Mouse (Mus musculus) G1E (cell line): ENCODE measurements at regions not wholly inside any gene's neighbourhood (a gene's known extent, or its start where the extent isn't known, plus 50 kb on each side); places are given as distances from the start of the nearest gene placed in this dataset.
A peak's percentile ranks its signal among the peaks of the same experiment; 100 is the strongest.

Source experiments
- ATAC-seq: 2 replicates; pipeline ENCODE4 v1.8.0; 2016; ENCODE audit warnings: mild to moderate bottlenecking; ENCODE audit not compliant: insufficient number of reproducible peaks, poor library complexity, low FRiP score, severe bottlenecking; ENCODE audit errors: extremely low read depth
- DNase-seq: peaks from one replicate; pipeline ENCODE4 v3.0.0; 2012; ENCODE audit warnings: low spot score
- H3K27me3 ChIP-seq: 2 replicates; pipeline ENCODE4 v1.6.1; 2012; ENCODE audit warnings: mild to moderate bottlenecking, low read length, inconsistent platforms; ENCODE audit not compliant: insufficient read depth
- H3K36me3 ChIP-seq: replicated peaks from 2 replicates; pipeline ENCODE3; 2012; ENCODE audit warnings: mild to moderate bottlenecking, inconsistent platforms
- H3K4me1 ChIP-seq: 2 replicates; pipeline ENCODE4 v1.6.1; 2012; ENCODE audit warnings: low read depth, low read length, inconsistent platforms, mixed read lengths; ENCODE audit not compliant: insufficient read depth
- H3K4me3 ChIP-seq: 2 replicates; pipeline ENCODE4 v1.5.1; 2012; ENCODE audit warnings: low read depth, mild to moderate bottlenecking, inconsistent platforms, low read length, moderate library complexity, mixed read lengths
- H3K9me3 ChIP-seq: replicated peaks from 2 replicates; pipeline ENCODE4 v1.6.1; 2012; ENCODE audit warnings: inconsistent platforms
- CTCF ChIP-seq: IDR thresholded peaks from 2 replicates; pipeline ENCODE4 v1.5.1; 2012; ENCODE audit warnings: low read depth, low read length, inconsistent platforms, mixed read lengths
- GATA1 ChIP-seq: IDR thresholded peaks from 2 replicates; pipeline ENCODE4 v1.6.1; 2012; ENCODE audit warnings: borderline replicate concordance, low read length, inconsistent platforms, mixed read lengths
- POLR2AphosphoS5 ChIP-seq: IDR thresholded peaks from 2 replicates; pipeline ENCODE4 v1.6.1; 2012; ENCODE audit warnings: low read depth, low read length, inconsistent platforms; ENCODE audit not compliant: insufficient replicate concordance
- TAL1 ChIP-seq: conservative IDR thresholded peaks from 2 replicates; pipeline ENCODE4 v1.6.1; 2012; ENCODE audit warnings: low read depth, low read length, inconsistent platforms, mixed read lengths

GRCm38 (mm10) chr13:93243076-93243475 lies 50.9 kb upstream of the Tent2 start:
- H3K4me3 ChIP-seq = no peak overlapping the region
- H3K36me3 ChIP-seq = no peaks in the 10 kb centered on the region
- ATAC-seq (no peak), DNase-seq (peak; percentile 4)
- no peak for TF ChIP-seq TAL1
- peak; percentile 65 for TF ChIP-seq CTCF
- peaks cover 12% of the 10 kb centered on the region for H3K27me3 ChIP-seq
- H3K4me1 ChIP-seq = no peaks in the 10 kb centered on the region
- H3K9me3 ChIP-seq = no peaks in the 10 kb centered on the region

DNA sequence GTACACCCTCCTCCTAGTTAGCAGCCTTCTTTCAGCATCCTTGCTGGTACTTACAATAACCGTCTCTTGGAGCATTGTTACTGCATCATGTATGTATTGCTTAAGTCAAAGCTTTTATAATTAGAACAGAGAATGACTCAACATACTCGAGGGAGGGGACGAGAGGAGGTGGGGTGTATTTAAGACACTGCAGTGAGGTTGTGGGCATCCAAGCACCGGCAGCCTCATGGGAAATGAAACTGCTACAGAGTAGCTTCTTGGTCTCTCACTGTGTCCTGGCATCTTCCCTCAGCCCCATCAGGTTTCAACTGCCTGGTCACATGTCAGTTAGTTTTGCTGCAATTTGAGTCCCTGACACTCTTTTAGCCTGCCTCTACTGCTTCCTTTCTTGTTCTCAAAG lies 50.7 kb upstream of the Homer1 start:
- no peak for DNase-seq

More for the DNA sequence above, 50.7 kb upstream of the Homer1 start:
- Histone ChIP-seq H3K36me3 (no peaks in the 10 kb centered on the region), H3K4me1 (no peaks in the 10 kb centered on the region), H3K27me3 (peaks cover 25% of the 10 kb centered on the region), H3K4me3 (no peak overlapping the region), H3K9me3 (no peaks in the 10 kb centered on the region)
- ATAC-seq = no peak
- no peak for TF ChIP-seq TAL1
- TF ChIP-seq POLR2AphosphoS5 = no peak
- no peak for TF ChIP-seq CTCF
- no peak for TF ChIP-seq GATA1
